Mouse (Mus musculus): Measurements from ENCODE around the gene M1ap. TPM values are rescaled to one million over a fixed set of nuclear protein-coding genes. Genes with fewer than 3 reads are reported as not detected.

The M1ap gene
- total and polyA plus RNA-seq, 3 experiments = 6.2 to 6.3 TPM; not detected in 1

- H3K4me1 ChIP-seq (ENCODE audit: control insufficient read depth in 1 of 2, insufficient read depth in 2 of 2, low read length in 2 of 2) = no peaks in the 10 kb centered on the region
- H3K9ac ChIP-seq (ENCODE audit: control insufficient read depth, low read depth, low read length, poor library complexity, severe bottlenecking) = no peak overlapping the region
- H3K27me3 ChIP-seq (ENCODE audit: control insufficient read depth in 1 of 2, insufficient read depth in 2 of 2, low read length in 2 of 2) = no peaks in the 10 kb centered on the region
- H3K79me2 ChIP-seq (ENCODE audit: control insufficient read depth, insufficient read depth, low read length, poor library complexity) = no peaks in the 10 kb centered on the region
- no peak for DNase-seq (ENCODE audit: low read depth, low spot score)
- no peaks in the 10 kb centered on the region for H3K36me3 ChIP-seq (ENCODE audit: control insufficient read depth in 1 of 2, insufficient read depth in 2 of 2, low read length in 2 of 2)
- TF ChIP-seq POLR2AphosphoS2 (IDR thresholded peaks at IDR 0.05; ENCODE audit: low read length) (no peak), JUND (IDR thresholded peaks at IDR 0.05; ENCODE audit: low read depth, low read length) (no peak), POLR2A (IDR thresholded peaks at IDR 0.05; ENCODE audit: control insufficient read depth in 1 of 2, insufficient read depth in 1 of 2, low read depth in 1 of 2, low read length in 2 of 2, poor library complexity in 1 of 2) (no peak), ELF1 (IDR thresholded peaks at IDR 0.05; ENCODE audit: low read depth, low read length) (no peak), GABPA (IDR thresholded peaks at IDR 0.05; ENCODE audit: low read depth, low read length) (no peak), E2F4 (IDR thresholded peaks at IDR 0.05; ENCODE audit: borderline replicate concordance, low read depth, low read length) (no peak), MAX (IDR thresholded peaks at IDR 0.05; ENCODE audit: low read length) (no peak), ZKSCAN1 (IDR thresholded peaks at IDR 0.05; ENCODE audit: low read depth, low read length) (no peak), SMC3 (IDR thresholded peaks at IDR 0.05; ENCODE audit: low read depth, low read length) (no peak), TCF12 (IDR thresholded peaks at IDR 0.05; ENCODE audit: low read depth, low read length) (no peak), MEF2A (IDR thresholded peaks at IDR 0.05; ENCODE audit: extremely low read depth, insufficient replicate concordance, low read depth, low read length, poor library complexity, severe bottlenecking) (no peak), SIN3A (IDR thresholded peaks at IDR 0.05; ENCODE audit: low read length) (no peak), RAD21 (IDR thresholded peaks at IDR 0.05; ENCODE audit: low read depth, low read length) (no peak), ETS1 (IDR thresholded peaks at IDR 0.05; ENCODE audit: low read depth, low read length) (no peak), EP300 (IDR thresholded peaks at IDR 0.05; ENCODE audit: low read depth in 1 of 2, low read length in 2 of 2) (no peak), MAZ (IDR thresholded peaks at IDR 0.05; ENCODE audit: low read depth, low read length) (no peak)
- H3K4me3 ChIP-seq (ENCODE audit: control insufficient read depth in 1 of 2, insufficient read depth in 1 of 2, low read depth in 2 of 2, low read length in 2 of 2) = no peak overlapping the region
- no peaks in the 10 kb centered on the region for H3K9me3 ChIP-seq (replicated peaks; ENCODE audit: insufficient read depth, low read length)
- H3K27ac ChIP-seq (ENCODE audit: control insufficient read depth, low read depth, low read length) = no peak overlapping the region
Measured at GRCm38 (mm10) chr6:83065995-83066394, 119.3 kb downstream of the M1ap start.

GRCm38 (mm10) chr6:83066441-83066840, 119.7 kb downstream of the M1ap start:
- Histone ChIP-seq H3K4me3 (ENCODE audit: control insufficient read depth in 1 of 2, insufficient read depth in 1 of 2, low read depth in 2 of 2, low read length in 2 of 2) (no peak overlapping the region), H3K9me3 (replicated peaks; ENCODE audit: insufficient read depth, low read length) (no peaks in the 10 kb centered on the region), H3K27me3 (ENCODE audit: control insufficient read depth in 1 of 2, insufficient read depth in 2 of 2, low read length in 2 of 2) (no peaks in the 10 kb centered on the region), H3K36me3 (ENCODE audit: control insufficient read depth in 1 of 2, insufficient read depth in 2 of 2, low read length in 2 of 2) (no peaks in the 10 kb centered on the region), H3K79me2 (ENCODE audit: control insufficient read depth, insufficient read depth, low read length, poor library complexity) (no peaks in the 10 kb centered on the region), H3K4me1 (ENCODE audit: control insufficient read depth in 1 of 2, insufficient read depth in 2 of 2, low read length in 2 of 2) (no peaks in the 10 kb centered on the region), H3K27ac (ENCODE audit: control insufficient read depth, low read depth, low read length) (no peak overlapping the region), H3K9ac (ENCODE audit: control insufficient read depth, low read depth, low read length, poor library complexity, severe bottlenecking) (no peak overlapping the region)
- no peak for TF ChIP-seq USF2 (IDR thresholded peaks at IDR 0.05; ENCODE audit: borderline replicate concordance in 1 of 2, insufficient read depth in 1 of 2, low read depth in 1 of 2, low read length in 2 of 2)
- no peak for TF ChIP-seq MXI1 (IDR thresholded peaks at IDR 0.05; ENCODE audit: low read depth, low read length)
- no peak for TF ChIP-seq ZNF384 (IDR thresholded peaks at IDR 0.05; ENCODE audit: low read depth, low read length)
- TF ChIP-seq HCFC1 (IDR thresholded peaks at IDR 0.05; ENCODE audit: low read depth, low read length) = no peak
- no peak for TF ChIP-seq GATA1 (IDR thresholded peaks at IDR 0.05; ENCODE audit: low read depth, low read length)
- TF ChIP-seq POLR2AphosphoS2 (IDR thresholded peaks at IDR 0.05; ENCODE audit: low read length) = no peak
- no peak for DNase-seq (ENCODE audit: low read depth, low spot score)

Data from MEL (cell line).